Mouse (Mus musculus) adrenal gland, postnatal 36 days (tissue): ENCODE data around the gene Magoh. TPM values are rescaled to one million over a fixed set of nuclear protein-coding genes. Genes with fewer than 3 reads are reported as not detected.

Experiments used
- DNase-seq, 2 experiments: peaks; one replicate each; pipeline ENCODE4 v3.0.0; 2021; ENCODE audit warnings: mixed read lengths in 1 of 2
- long read RNA-seq, 2 experiments: library from polyadenylated mRNA; stranded (forward); transcript quantifications; one replicate each; pipeline ENCODE4 v2.0.0; 2021; ENCODE audit warnings: borderline sequencing depth in 2 of 2
- total RNA-seq, 2 experiments: library from RNA; stranded (reverse); gene quantifications; 2 replicates each; pipeline ENCODE4 v1.2.3; 2021

The Magoh gene
- 10 to 100 TPM; 79.1 to 84.4 TPM for total RNA-seq
- long read RNA-seq, experiment 1, transcript Magoh-201 (5 exons, 692 nt): major isoform, 34 of 35 reads
- long read RNA-seq, experiment 1, partial matches to known transcripts: 0 of 35 reads
- long read RNA-seq, experiment 1, other reads (novel, unspliced or antisense): 1 of 35 reads
- long read RNA-seq, experiment 2, transcript Magoh-201 (5 exons, 692 nt): major isoform, 17 of 17 reads
- long read RNA-seq, experiment 2, partial matches to known transcripts: 0 of 17 reads
- long read RNA-seq, experiment 2, other reads (novel, unspliced or antisense): 0 of 17 reads

GRCm38 (mm10) chr4:107879254-107880050 is at the start of gene Magoh:
Gene Magoh, plus strand, starts transcription at chr4:107879755.
- DNase-seq: peak; percentile 97 to 98

- no peak for DNase-seq
Observed at GRCm38 (mm10) chr4:107830189-107830588, 49.4 kb upstream of the Magoh start.

GRCm38 (mm10) chr4:107830821-107831221 is 48.7 kb upstream of the Magoh start:
- DNase-seq: no peak

GRCm38 (mm10) chr4:107831678-107832077 is 47.9 kb upstream of the Magoh start:
- DNase-seq: no peak

GRCm38 (mm10) chr4:107833525-107833924 is 46.0 kb upstream of the Magoh start:
- no peak for DNase-seq

GRCm38 (mm10) chr4:107834643-107835314 is 44.8 kb upstream of the Magoh start:
- DNase-seq: no peak

- DNase-seq: no peak
Observed at GRCm38 (mm10) chr4:107835508-107835909, 44.0 kb upstream of the Magoh start.

- peak; percentile 57 to 61 for DNase-seq
Observed at GRCm38 (mm10) chr4:107836758-107837157, 42.8 kb upstream of the Magoh start.

GRCm38 (mm10) chr4:107837910-107838309 is 41.6 kb upstream of the Magoh start:
- no peak for DNase-seq

GRCm38 (mm10) chr4:107843687-107844086 is 35.9 kb upstream of the Magoh start:
- no peak for DNase-seq

GRCm38 (mm10) chr4:107844971-107845370 is 34.6 kb upstream of the Magoh start:
- DNase-seq: peak; percentile 79 to 82

- DNase-seq: no peak
Observed at GRCm38 (mm10) chr4:107846795-107847194, 32.8 kb upstream of the Magoh start.

- peak; percentile 21 to 35 for DNase-seq
Observed at GRCm38 (mm10) chr4:107848546-107848945, 31.0 kb upstream of the Magoh start.

GRCm38 (mm10) chr4:107849621-107850020 is 29.9 kb upstream of the Magoh start:
- no peak for DNase-seq

GRCm38 (mm10) chr4:107850091-107850490 is 29.5 kb upstream of the Magoh start:
- DNase-seq: no peak

GRCm38 (mm10) chr4:107853333-107853732 is 26.2 kb upstream of the Magoh start:
- DNase-seq: no peak

GRCm38 (mm10) chr4:107853836-107854235 is 25.7 kb upstream of the Magoh start:
- no peak for DNase-seq

GRCm38 (mm10) chr4:107856958-107857686 is 22.4 kb upstream of the Magoh start:
- no peak for DNase-seq

GRCm38 (mm10) chr4:107858995-107859394 is 20.6 kb upstream of the Magoh start:
- DNase-seq: no peak

- no peak for DNase-seq
Observed at GRCm38 (mm10) chr4:107864866-107865265, 14.7 kb upstream of the Magoh start.

- no peak for DNase-seq
Observed at GRCm38 (mm10) chr4:107881631-107882030, 2.1 kb downstream of the Magoh start.

- DNase-seq: no peak
Observed at GRCm38 (mm10) chr4:107886371-107886770, 6.8 kb downstream of the Magoh start.
